Mouse (Mus musculus): Measurements from ENCODE around the gene Tep1. TPM values are rescaled to one million over a fixed set of nuclear protein-coding genes. Genes with fewer than 3 reads are reported as not detected.
"Not testable (repeated sequence)": the region's sequence is repeated elsewhere in the genome, so short reads cannot be mapped to it uniquely, and the experiment has no call there.

The Tep1 gene
- total RNA-seq (2014; rRNA removed) (9.0 and 14.2 TPM in 2 replicates), polyA plus RNA-seq (2012; rRNA removed) (9.9 and 13.1 TPM in 2 replicates)

DNA sequence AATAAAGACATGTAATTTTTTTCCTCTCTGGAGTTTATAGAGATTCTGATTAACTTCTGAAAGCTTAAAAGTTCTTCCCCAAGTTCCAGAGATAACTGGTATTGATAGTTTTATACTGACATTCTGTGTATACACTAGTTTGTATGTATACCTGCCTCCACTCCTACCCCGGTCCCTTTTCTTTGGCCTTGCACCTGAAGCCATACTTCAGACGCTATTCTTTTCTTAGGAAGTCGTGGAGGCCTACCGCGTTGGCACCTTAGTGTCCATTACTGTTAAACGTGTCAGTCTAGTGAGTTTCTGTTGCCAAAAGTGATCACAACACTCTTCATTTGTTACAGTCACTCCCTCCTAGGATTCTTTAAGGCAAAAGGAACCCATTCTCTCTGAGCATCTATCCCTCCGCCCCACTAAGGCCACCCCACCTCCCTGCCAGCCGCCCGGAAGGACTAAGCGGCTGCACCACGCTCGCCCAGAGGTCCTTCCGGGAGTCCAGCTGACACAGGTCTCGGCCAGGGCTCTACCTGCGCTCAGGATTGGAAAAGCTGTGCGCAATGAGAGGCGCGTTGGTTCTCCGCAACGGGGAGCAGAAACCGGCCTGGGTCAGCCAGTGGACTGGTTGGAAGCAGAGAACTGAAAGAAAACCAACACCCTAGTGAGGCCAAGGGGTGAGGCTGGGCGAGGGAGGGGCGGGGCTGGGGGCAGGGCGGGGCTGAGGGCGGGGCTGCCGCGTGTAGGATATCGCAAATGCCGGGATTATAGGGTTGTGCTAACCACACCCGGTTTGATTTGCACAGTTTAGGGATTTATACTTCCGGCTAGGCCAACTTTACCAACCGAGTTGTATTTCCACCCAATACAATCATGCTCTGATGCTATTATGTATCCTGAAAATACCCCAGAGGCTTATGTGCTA, at the start of gene Tep1:
Gene Tep1, minus strand, starts transcription at position 672 of the 916 bp plus-strand sequence.
- peak; percentile 63 for DNase-seq (ENCODE audit: extremely low read depth, low read depth, low spot score)
- 5% methylated on average over 32 of the region's 32 CpGs for WGBS
- H3K79me2 ChIP-seq (ENCODE audit: control insufficient read depth, insufficient read depth, low read length) = no peaks in the 10 kb centered on the region
- peak within 1 kb of the TSS; percentile 86 for H3K27ac ChIP-seq (replicated peaks; ENCODE audit: insufficient read depth, low read depth, low read length)
- H3K4me1 ChIP-seq (ENCODE audit: control insufficient read depth, insufficient read depth, low read length) = peaks cover 2% of the 10 kb centered on the region
- H3K27me3 ChIP-seq (ENCODE audit: control insufficient read depth, insufficient read depth, low read length) = no peaks in the 10 kb centered on the region
- peaks cover 11% of the 10 kb centered on the region for H3K36me3 ChIP-seq (ENCODE audit: control insufficient read depth, insufficient read depth, low read length)
- peak within 1 kb of the TSS; percentile 86 for H3K4me3 ChIP-seq (ENCODE audit: insufficient read depth, low read depth, low read length)
- H3K9ac ChIP-seq (ENCODE audit: low read depth, low read length) = peak within 1 kb of the TSS; percentile 77
- TF ChIP-seq CTCF (IDR thresholded peaks at IDR 0.05; ENCODE audit: low read depth, low read length) (no peak), POLR2A (IDR thresholded peaks at IDR 0.05; ENCODE audit: extremely low read depth, insufficient read depth, low read length) (0 out of 2 replicates have a peak, but pooled peaks have one; percentile 26)

DNA sequence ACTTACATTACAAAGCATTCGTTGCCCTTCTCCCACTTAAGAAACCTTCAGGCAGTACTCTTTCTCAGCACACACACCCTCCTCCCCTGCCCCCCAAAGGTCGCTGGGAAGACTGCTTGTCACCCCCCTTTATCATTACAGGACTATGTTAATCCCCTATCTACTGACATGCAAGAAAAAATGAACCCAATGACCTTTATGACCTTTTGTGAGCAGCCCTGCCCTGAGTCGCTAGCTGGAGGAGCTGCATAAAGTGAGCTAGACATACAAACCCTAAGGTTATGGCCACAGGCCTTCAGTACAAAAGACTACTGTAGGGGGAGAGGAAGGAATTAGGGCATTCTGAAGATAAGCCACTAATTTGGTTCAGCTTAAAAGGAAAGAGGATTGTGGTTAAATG, 41.0 kb upstream of the Tep1 start:
- no peak overlapping the region for H3K4me3 ChIP-seq (ENCODE audit: insufficient read depth, low read depth, low read length)
- H3K27ac ChIP-seq (replicated peaks; ENCODE audit: insufficient read depth, low read depth, low read length) = no peak overlapping the region
- H3K4me1 ChIP-seq (ENCODE audit: control insufficient read depth, insufficient read depth, low read length) = no peaks in the 10 kb centered on the region
- no peak for DNase-seq (ENCODE audit: extremely low read depth, low read depth, low spot score)
- WGBS = 82% methylated on average over 3 of the region's 3 CpGs
- TF ChIP-seq POLR2A (IDR thresholded peaks at IDR 0.05; ENCODE audit: extremely low read depth, insufficient read depth, low read length) (no peak), CTCF (IDR thresholded peaks at IDR 0.05; ENCODE audit: low read depth, low read length) (no peak)
- H3K79me2 ChIP-seq (ENCODE audit: control insufficient read depth, insufficient read depth, low read length) = no peaks in the 10 kb centered on the region
- peaks cover 17% of the 10 kb centered on the region for H3K36me3 ChIP-seq (ENCODE audit: control insufficient read depth, insufficient read depth, low read length)
- no peaks in the 10 kb centered on the region for H3K27me3 ChIP-seq (ENCODE audit: control insufficient read depth, insufficient read depth, low read length)
- no peak overlapping the region for H3K9ac ChIP-seq (ENCODE audit: low read depth, low read length)

DNA sequence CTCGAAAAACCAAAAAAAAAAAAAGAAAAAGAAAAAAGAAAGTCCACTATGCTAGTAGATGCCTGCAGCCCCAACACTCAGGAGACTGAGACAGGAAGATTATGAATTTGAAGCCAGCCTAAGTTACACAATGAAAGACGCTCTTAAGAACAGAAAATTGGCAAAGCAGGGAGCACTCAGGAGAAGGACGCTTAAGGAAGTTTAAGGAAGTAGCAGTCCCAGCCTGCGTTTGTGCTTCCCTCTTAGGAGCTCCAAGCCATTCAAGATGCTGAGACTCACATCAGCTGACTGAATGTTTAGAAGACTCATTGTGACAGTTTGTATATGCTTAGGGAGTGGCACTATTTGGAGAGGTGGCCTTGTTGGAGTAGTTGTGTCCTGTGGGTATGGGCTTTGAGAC, 37.8 kb upstream of the Tep1 start:
- Histone ChIP-seq H3K27me3 (ENCODE audit: control insufficient read depth, insufficient read depth, low read length) (no peaks in the 10 kb centered on the region), H3K4me1 (ENCODE audit: control insufficient read depth, insufficient read depth, low read length) (no peaks in the 10 kb centered on the region), H3K36me3 (ENCODE audit: control insufficient read depth, insufficient read depth, low read length) (peaks cover 4% of the 10 kb centered on the region), H3K27ac (replicated peaks; ENCODE audit: insufficient read depth, low read depth, low read length) (no peak overlapping the region), H3K79me2 (ENCODE audit: control insufficient read depth, insufficient read depth, low read length) (no peaks in the 10 kb centered on the region), H3K9ac (ENCODE audit: low read depth, low read length) (no peak overlapping the region), H3K4me3 (ENCODE audit: insufficient read depth, low read depth, low read length) (no peak overlapping the region)
- DNase-seq (ENCODE audit: extremely low read depth, low read depth, low spot score) = no peak
- 70% methylated on average over 4 of the region's 4 CpGs for WGBS
- no peak for TF ChIP-seq CTCF (IDR thresholded peaks at IDR 0.05; ENCODE audit: low read depth, low read length)
- TF ChIP-seq POLR2A (IDR thresholded peaks at IDR 0.05; ENCODE audit: extremely low read depth, insufficient read depth, low read length) = no peak

DNA sequence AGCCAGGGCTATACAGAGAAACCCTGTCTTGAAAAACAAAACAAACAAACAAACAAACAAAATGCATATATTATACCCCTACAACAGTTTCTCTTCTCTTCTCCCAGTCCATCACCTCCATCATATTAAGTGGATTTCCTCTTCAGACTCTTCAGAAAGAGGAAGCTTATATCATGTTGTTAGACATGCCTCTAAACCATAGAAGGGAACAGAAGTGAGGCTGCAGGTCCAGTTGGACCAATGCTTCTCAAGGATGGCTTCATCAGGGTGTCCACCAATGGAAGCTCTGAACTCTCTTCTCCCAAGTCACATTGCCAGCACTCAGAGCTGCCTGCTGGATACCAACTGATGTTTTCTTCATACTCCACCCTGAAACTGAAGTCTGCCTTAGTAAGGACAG, 35.0 kb upstream of the Tep1 start:
- not testable (repeated sequence) for H3K79me2 ChIP-seq (ENCODE audit: control insufficient read depth, insufficient read depth, low read length); H3K4me1 ChIP-seq (ENCODE audit: control insufficient read depth, insufficient read depth, low read length); H3K27me3 ChIP-seq (ENCODE audit: control insufficient read depth, insufficient read depth, low read length); H3K4me3 ChIP-seq (ENCODE audit: insufficient read depth, low read depth, low read length); H3K36me3 ChIP-seq (ENCODE audit: control insufficient read depth, insufficient read depth, low read length); DNase-seq (ENCODE audit: extremely low read depth, low read depth, low spot score); H3K27ac ChIP-seq (replicated peaks; ENCODE audit: insufficient read depth, low read depth, low read length); H3K9ac ChIP-seq (ENCODE audit: low read depth, low read length)

DNA sequence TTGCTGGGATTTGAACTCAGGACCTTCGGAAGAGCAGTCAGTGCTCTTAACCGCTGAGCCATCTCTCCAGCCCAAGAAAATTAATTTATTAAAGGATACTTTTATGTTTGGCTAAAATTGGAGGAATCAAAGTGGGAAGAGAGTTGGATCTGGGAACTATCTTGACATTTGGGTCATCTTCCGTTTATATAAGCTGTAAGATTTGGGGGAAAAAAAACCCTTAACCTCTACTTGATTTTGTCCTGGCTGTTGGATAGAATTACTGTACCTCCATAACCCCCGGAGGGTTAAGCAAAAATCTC, 34.4 kb upstream of the Tep1 start:
- no peak overlapping the region for H3K4me3 ChIP-seq (ENCODE audit: insufficient read depth, low read depth, low read length)
- H3K4me1 ChIP-seq (ENCODE audit: control insufficient read depth, insufficient read depth, low read length) = no peaks in the 10 kb centered on the region
- no peak for DNase-seq (ENCODE audit: extremely low read depth, low read depth, low spot score)
- H3K27ac ChIP-seq (replicated peaks; ENCODE audit: insufficient read depth, low read depth, low read length) = no peak overlapping the region
- H3K27me3 ChIP-seq (ENCODE audit: control insufficient read depth, insufficient read depth, low read length) = no peaks in the 10 kb centered on the region
- no peaks in the 10 kb centered on the region for H3K79me2 ChIP-seq (ENCODE audit: control insufficient read depth, insufficient read depth, low read length)
- 95% methylated on average over 4 of the region's 4 CpGs for WGBS
- no peak overlapping the region for H3K9ac ChIP-seq (ENCODE audit: low read depth, low read length)
- TF ChIP-seq POLR2A (IDR thresholded peaks at IDR 0.05; ENCODE audit: extremely low read depth, insufficient read depth, low read length) = no peak
- TF ChIP-seq CTCF (IDR thresholded peaks at IDR 0.05; ENCODE audit: low read depth, low read length) = no peak
- H3K36me3 ChIP-seq (ENCODE audit: control insufficient read depth, insufficient read depth, low read length) = no peaks in the 10 kb centered on the region

Data from liver, adult 2 months (tissue).